Mouse (Mus musculus) heart, postnatal 10 days (tissue): ENCODE data around the gene Nepn. TPM values are rescaled to one million over a fixed set of nuclear protein-coding genes. Genes with fewer than 3 reads are reported as not detected.

Source experiments
- DNase-seq, 2 experiments: peaks; one replicate each; pipeline ENCODE4 v3.0.0; 2021
- intact Hi-C: fragments of 180-260 bp; cut with DNase I; formaldehyde crosslinking; loops from one replicate; pipeline ENCODE4 v1.15.1; 2025
- total RNA-seq, 2 experiments: library from RNA; stranded (reverse); gene quantifications; 2 replicates each; pipeline ENCODE4 v1.2.3; 2021

Gene Nepn
- total RNA-seq, 2 experiments from 2014 or later, result not detected

DNA sequence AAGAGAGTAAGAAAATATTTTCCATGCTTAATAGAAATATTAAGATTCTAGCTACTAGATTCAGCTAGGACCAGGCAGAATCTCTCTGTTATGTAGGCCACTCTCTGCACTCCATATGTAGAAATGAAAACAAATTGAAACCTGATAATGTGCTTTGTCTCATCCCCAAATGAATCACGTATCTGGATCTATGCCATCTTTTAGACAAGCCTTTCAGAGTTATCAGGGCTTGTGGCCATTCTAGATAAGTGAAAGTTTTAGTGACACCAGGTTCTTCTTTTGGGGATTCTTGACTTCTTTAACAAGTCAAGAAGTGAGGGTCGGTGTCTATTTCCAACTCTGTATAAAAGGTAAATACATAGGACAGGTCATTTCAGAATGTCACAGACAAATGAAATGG, 9.9 kb downstream of the Nepn start:
- no peak for DNase-seq
- intact Hi-C loops, result no loop called here

DNA sequence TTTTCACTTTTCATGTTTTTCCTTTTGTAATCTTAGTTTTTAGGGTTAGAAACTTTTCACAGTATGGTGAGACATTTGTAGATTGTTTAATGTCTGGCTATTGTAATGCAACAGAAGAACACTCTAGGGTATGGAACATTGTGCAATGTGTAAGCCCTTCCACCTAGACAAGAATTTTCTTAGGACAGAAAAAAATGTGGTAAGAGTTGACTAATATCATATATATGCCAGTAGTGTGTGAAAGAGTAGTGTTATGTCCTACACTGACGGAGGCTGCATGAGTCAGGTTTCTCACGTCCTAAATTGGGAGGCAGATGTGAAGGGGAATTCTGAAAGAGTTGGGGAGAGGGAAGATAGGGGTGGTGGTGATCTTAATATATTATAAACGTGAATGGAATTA, 10.9 kb downstream of the Nepn start:
- no peak for DNase-seq
- intact Hi-C loops, result no loop called here

DNA sequence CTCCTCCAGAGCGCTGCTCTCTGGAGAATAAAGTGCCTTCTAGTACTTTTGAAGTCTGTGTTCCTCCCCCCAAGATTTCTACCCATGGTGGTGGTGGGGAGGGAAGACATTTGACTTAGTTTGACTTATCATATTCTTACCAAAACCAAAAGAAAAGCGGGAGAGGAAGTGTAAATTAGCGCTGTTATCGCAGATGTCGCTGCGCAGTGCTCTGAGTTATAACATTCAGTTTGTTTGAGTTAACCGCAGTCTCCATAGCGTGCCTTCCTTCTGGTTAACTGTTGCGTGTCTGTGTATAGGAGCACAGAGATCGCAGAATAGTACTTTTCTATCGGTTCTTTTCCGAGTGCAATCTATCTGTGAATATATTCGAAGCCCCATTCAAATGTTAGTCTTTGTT, 16.4 kb downstream of the Nepn start:
- no peak for DNase-seq
- intact Hi-C loops, result no loop called here

DNA sequence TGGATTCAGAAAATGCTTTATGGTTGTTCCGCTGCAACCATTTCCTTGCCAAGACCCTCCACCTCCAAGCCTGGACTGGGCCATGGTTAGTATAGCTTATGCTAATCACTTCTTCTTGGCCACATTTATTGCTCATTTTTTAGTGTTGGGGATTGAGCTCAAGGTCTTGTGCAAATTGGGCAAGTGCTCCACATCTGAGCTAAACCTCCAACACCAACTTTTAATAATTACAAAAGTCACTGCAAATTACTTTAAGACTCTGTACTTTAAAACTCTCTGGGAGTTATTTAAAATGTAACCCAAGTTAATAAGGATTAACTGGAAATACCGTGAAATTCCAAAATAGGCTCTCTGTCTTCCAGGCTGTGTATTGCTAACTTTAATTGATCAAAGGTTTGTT, 18.8 kb downstream of the Nepn start:
- DNase-seq, result no peak
- intact Hi-C loops, result no loop called here

DNA sequence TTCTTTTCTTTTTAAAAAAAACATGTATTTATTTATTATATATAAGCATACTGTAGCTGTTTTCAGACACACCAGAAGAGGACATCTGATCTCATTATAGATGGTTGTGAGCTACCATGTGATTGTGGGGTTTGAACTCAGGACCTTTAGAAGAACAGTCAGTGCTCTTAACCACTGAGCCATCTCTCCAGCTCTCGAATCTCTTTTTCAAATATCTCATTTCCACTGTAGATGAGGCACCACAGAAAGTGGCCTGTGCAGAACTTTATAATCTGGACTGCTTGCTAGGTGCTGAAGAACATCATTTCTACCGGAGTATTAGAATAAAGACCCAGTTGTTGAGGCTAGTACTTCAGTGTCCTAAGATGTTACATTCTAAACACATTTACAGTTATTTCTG, 26.2 kb downstream of the Nepn start:
- DNase-seq, result no peak
- intact Hi-C loops, result loop anchor here (10.0 kb wide), 1 partner anchor 280 kb away; the partner anchor contains the start of gene Slc35f1

DNA sequence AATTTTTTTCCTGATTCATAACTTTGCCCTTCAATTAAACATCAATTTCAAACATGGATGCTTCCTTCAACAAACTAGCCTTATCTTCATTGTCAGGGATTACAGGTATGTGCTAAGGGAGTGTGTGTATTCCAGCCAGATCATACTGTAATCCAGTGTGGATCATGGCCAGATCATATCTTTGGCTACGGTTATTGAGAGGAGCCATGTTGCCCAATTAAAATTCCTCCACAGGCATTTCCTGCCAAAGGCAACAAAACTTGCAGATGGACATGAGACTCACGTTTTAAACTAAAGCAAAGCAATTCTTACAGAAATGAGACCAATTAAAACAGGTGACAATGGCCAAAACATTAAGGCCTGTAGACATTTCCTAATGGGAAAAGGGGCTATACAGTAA, 27.7 kb downstream of the Nepn start:
- intact Hi-C loops, result loop anchor here (2.0 to 10.0 kb wide), 3 partner anchors 32 to 278 kb away; partner anchors contain the start of gene Slc35f1
- peak; percentile 18 to 23 for DNase-seq

DNA sequence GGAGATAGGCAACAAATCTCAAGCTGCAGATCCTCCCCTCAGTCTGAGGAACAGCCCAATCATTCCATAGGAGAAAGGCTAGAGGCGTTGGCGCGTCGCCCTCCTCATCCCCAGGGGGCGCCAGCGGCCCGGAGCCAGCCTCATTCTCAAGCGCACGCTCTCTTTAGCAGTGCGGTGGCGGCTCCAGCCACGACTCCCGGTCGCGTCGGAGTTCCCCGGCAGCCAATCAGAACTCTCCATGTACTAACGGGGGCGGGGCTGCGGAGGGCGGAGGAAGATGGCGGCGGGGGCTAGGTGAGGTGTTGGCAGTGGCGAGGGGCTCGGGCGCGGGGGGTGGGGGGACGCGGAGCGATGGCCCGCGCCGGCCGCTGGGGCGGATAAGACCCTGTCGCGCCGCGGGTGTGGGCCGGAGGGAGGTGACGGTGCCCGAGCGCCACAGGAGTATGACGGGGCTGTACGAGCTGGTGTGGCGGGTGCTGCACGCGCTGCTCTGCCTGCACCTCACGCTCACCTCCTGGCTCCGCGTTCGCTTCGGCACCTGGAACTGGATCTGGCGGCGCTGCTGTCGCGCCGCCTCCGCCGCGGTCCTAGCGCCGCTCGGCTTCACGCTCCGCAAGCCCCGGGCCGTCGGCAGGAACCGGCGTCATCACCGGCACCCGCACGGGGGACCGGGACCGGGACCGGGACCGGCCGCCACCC, 28.7 kb downstream of the Nepn start, which contains the start of gene Nus1:
Nus1 (plus strand) TSS at position 249 of the 699 bp plus-strand sequence.
- peak; percentile 98 for DNase-seq
- intact Hi-C loops, result loop anchor here (2.0 to 10.0 kb wide), 3 partner anchors 33 to 277 kb away; partner anchors contain the start of gene Slc35f1

DNA sequence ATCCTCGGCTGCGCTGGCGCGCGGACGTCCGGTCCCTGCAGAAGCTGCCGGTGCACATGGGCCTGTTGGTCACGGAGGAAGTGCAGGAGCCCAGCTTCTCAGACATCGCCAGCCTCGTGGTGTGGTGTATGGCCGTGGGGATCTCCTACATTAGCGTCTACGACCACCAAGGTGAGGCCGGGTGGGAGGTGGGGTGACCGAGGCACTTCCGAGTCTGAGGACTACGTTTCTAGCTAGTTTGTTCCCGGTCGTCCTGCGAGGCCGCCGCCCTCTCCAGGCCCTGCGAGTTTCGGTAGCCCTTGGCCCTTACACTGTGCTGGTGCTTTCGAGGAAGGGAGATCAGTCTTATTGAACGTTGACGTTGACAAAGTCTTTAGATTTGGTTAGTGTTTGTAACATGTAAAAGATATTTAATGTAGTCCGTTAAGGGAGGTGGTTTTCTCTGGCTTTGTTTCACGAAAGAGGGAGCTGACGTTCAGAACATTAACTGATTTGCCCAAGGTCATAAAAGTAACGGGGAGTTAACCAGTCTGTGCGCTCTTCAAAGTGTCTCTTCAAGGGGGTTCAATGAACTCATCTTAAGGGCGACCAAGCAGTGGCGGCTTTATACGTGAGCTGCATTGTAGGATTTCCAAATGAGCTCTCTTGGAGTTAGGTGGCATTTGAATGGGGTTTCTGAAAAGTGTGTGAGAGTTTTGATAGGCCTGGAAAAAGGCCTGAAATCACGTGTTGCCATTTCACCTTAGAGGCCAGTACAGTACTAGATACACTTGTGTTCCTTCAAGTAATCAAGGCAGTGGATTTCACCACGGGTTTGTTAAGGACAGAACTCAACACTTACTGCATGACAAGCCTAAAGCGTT, 29.5 kb downstream of the Nepn start:
- DNase-seq, result peak; percentile 33 to 35
- intact Hi-C loops, result loop anchor here (2.0 to 10.0 kb wide), 3 partner anchors 33 to 277 kb away; partner anchors contain the start of gene Slc35f1

DNA sequence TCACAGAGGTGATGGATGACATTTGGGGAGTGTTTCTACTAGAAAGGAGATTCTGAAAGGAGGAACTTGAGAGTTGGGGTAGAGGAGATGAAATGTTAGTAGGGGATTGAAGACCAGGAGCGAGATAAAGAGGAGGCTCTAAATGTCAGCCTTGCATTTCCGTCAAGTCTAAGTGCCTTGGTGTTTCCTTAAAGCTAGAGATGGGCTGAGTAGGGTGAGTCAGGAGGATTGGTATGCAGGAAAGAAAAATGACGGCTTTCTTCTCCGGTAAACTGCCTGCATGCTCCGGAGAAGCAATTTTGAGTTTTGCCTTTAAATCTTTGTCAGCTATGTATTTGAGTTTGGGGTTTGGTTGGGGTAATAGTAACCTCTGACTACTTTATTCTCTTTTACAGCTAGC, 30.2 kb downstream of the Nepn start:
- DNase-seq, result no peak
- intact Hi-C loops, result loop anchor here (10.0 kb wide), 1 partner anchor 276 kb away; the partner anchor contains the start of gene Slc35f1

DNA sequence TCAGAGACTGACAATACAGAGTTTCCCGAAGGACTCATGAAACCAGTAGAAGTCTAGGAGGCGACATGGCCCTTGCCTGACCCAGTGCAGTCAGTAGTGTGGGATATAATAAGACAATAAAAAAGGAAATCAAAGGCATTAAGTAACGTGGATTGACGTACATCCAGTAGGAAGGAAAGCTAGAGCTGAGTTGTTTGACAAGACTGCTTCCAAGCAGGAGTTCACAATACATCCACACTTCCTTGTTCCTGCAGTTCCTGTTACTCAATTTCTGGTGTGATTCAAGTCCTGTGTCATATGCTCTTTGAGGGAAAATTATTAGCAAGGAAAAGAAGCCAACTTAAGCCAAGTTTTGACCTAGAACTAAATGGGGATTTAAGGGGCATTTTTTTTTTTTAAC, 30.6 kb downstream of the Nepn start:
- intact Hi-C loops, result loop anchor here (10.0 kb wide), 1 partner anchor 275 kb away; the partner anchor contains the start of gene Slc35f1
- peak; percentile 7 to 16 for DNase-seq

DNA sequence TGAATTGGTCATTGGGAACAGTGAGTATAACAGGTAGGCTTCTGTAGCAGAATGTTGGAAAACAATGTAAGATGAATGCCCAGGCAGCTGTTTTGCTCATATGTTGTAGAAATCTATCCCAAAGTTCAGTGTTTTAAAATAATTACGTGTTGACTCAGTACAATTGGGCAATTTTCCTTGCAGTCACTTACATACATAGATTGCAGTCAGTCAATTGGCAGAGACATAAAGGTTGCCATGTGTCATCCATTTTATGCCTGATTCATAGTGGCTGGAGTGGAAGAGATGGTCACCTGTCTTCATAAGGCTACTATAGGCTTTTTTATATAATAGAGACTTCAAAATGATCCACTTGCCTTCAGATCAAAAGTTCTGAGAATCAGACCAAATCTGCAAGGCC, 31.8 kb downstream of the Nepn start:
- no peak for DNase-seq
- intact Hi-C loops, result no loop called here

DNA sequence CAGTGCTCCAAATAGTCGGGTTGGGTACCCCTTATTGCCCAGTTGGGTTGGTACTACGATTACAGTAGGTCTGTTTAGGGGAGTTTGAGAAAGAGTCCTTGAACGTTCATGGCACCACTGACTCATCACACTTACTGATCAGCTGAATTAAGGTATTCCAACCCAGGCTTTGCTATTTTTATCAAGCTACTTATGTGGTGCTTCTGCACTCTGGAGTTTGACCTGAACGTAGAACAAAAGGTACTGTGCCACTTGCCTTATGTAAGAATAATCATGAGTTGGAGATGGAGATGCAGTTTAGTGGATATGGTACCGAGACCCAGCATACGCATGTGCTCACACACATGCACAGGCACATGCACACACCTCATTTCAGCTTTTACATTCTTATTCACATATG, 32.9 kb downstream of the Nepn start:
- no peak for DNase-seq
- intact Hi-C loops, result no loop called here

DNA sequence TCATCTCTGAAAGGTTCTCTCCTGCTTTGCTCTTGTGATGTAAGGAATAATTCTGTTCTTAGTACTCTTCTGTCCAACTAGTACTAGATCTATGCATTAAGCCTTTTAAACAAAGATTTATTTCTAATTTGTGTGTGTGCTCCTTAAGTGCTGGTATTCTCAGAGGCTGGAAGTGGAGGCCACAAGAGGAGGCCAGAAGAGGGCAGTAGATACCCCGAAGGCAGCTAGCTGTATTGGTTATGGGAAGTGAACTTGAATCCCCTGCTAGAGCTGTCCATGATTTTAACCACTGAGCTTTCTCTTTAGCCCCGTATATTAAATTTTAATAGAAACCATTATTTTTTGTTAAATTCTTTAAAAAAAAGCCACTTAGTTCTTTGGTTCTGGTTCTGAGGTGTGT, 34.3 kb downstream of the Nepn start:
- intact Hi-C loops, result no loop called here
- DNase-seq, result peak in 1 of 2 experiments; percentile 17

DNA sequence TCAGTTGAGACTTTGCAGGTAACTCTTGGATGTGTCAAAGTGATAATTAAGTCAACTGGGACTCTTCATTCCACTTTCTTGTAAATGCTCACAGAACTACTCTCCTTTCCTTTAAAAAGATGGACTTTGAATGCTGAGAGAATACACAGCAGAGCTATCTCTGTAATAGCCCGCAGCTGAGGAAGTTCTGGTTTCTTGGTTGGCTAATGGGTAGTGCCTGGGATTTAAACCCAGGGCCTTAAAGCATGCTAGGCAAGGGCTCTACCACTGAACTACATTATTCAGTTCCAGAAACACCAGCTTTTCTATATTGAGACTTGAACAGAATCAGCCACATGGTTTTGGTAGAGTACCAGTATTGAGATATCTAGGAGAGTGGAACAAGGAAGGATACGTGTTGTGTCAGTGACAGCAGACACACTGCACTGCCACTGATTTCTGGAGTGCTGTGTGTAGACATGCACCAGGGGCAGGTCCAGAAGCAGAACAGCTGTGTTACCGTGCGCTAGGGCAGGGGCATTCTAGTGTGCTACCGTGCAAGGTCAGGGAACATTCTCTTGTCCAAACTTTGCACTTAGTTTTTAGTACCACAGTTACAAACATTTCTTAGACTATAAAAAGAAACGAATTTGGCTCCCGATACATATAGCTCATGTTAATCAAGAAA, 37.7 kb downstream of the Nepn start:
- no peak for DNase-seq
- intact Hi-C loops, result no loop called here

DNA sequence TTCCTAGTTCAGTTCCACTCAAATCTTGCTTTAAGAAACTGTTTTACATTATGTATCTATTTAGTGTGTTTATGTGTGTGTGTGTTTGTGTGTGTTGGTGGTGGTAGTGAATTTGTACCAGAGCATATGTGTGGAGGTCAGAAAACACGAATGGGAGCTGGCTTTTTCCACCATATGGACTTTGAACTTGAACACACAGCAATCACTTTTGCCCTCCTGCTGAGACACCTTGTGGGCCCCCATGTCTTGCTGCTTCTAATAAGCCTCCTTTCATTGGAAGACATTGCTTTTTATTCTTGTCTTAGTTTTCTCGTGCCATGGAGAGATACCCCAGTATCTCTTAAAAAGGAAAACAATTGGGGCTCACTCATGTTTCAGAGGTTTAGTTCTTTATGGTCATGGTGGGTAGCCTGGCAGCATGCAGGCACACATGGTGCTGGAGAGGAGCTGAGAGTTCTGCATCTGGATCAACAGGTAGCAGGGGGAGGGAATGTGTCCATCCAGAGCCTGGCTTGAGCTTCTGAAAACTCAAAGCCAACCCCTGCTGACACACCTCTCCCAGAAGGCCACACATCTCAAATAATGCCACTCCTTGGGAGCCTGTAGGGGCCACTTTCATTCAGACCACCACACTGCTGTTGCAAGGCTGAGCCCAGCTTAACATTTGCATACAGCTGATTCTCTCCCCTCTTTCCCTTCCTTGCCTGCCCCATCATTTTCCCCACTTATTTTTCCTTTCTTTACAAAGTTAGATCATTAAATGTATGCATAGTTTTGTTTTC, 39.1 kb downstream of the Nepn start:
- intact Hi-C loops, result no loop called here
- DNase-seq, result no peak

DNA sequence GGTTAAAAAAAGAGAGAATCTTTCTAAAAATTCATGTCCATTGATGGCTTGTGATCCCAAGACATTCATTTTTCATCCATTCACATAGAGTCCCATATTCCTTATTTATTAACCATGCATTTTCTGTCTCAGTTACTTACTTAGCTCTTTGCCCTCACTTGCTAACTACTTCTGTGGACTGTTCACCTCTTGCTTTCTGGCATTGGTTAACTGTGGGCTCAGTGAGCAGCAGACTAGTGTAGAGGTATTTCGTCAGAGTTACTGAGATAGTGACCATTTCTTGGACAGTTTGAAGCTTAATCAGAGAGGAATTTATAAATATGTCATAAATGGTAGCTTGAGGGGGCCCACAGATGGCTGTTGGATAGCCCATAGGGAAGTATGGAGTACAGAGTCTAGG, 42.2 kb downstream of the Nepn start:
- intact Hi-C loops, result no loop called here
- DNase-seq, result no peak

DNA sequence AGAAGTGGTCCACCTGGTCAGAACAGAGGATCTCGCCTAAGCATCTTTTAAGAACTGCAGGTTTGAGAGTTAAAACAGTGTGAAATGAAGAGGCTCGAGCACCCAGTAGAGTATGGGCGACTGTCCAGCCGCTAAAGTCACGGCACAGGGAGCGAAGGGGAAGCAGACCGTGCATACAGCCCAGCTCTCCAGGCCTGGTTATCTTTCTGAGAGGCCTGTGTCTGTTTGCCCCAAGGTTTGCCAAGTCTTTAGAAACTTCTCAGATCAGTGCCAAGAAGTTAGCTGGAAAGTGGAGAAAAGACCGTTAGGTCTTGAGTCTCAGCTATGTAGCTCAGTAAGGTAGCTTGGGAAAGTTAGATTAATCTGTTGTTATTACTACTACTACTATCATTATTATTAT, 46.1 kb downstream of the Nepn start:
- intact Hi-C loops, result loop anchor here (2.0 kb wide), 1 partner anchor 70 kb away; no protein-coding TSS in a partner anchor

More for the DNA sequence above, 46.1 kb downstream of the Nepn start:
- no peak for DNase-seq
